Mouse (Mus musculus) G1E-ER4 (cell line): ENCODE results near the gene Grb10. TPM values are rescaled to one million over a fixed set of nuclear protein-coding genes. Genes with fewer than 3 reads are reported as not detected.
A peak's percentile ranks its signal among the peaks of the same experiment; 100 is the strongest.

Experiments used
- GATA1 ChIP-seq: IDR thresholded peaks from one replicate; pipeline ENCODE4 v1.8.0; 2012; ENCODE audit warnings: low read length, inconsistent platforms
- polyA plus RNA-seq: library from polyadenylated mRNA; stranded (reverse); fragments of >175 nt; gene quantifications from 2 replicates; pipeline ENCODE4 v1.2.3, GENCODE M21; 2012

Grb10 gene
- polyA plus RNA-seq, 1 experiment, result not detected

DNA sequence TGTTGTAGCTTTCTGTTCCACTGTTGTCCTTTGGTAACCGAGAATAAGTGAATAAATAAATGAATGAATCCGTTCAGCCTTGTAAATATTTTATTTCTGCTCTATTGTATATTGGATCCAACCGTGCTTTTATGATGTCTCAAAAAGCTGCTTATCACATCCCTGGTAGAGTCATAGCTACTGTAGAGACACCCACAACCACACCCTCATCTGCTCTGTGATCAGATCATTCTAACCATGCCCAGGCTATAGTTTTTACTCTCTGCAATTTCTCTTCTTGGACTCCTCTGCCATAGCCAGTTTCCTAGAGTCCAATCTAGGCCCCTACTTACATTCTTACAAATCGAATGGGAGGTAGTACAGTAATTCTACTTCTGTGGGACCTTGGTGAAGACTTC is 153.2 kb downstream of the Grb10 start:
- TF ChIP-seq GATA1, result peak; percentile 0

- peak; percentile 34 for TF ChIP-seq GATA1
These were observed 153.8 kb downstream of the Grb10 start for GRCm38 (mm10) chr11:11884533-11885245.

- TF ChIP-seq GATA1, result no peak
These were observed 156.7 kb downstream of the Grb10 start for GRCm38 (mm10) chr11:11881783-11882155.

- TF ChIP-seq GATA1, result peak; percentile 52
These were observed 157.3 kb downstream of the Grb10 start for GRCm38 (mm10) chr11:11881026-11881782.

Other genes with a start within 250 kb of the Grb10 start
- gene Fignl1, start 229.7 kb downstream of the Grb10 start, polyA plus RNA-seq, result 1.1 and 2.5 TPM in 2 replicates
- 0.21 and 0.48 TPM in 2 replicates for gene Ddc, start 140.5 kb downstream of the Grb10 start, polyA plus RNA-seq